Mouse (Mus musculus) embryo, embryonic 9.5 days (tissue): ENCODE results near the gene Mical3.

Experiments
- DNase-seq: peaks from one replicate; pipeline ENCODE4 v3.0.0-alpha.2; 2017; ENCODE audit errors: extremely low spot score

Gene Mical3

GRCm38 (mm10) chr6:121081288-121082093 lies 49.3 kb downstream of the Mical3 start:
- no peak for DNase-seq

DNA sequence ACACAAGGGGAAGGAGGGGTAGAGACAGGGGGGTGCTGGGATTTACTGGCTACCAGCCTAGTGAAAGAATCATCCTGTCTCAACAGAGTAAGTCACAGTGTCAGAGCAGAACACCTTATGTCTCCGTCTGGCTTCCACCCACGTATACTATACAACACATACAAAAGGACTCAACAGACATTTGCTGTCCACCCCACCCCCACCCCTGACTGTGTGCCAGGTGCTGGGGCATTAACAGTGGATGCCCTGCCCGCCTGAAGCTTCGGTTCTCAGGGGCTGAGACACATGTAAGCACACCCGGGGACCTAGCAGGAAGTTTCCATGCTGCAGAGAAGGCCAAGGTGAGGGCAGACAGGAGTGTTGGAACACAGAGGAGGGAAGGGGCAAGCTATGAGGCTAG lies 52.6 kb downstream of the Mical3 start:
- DNase-seq: no peak

- DNase-seq: no peak
These were observed 53.8 kb downstream of the Mical3 start for GRCm38 (mm10) chr6:121076929-121077566.

DNA sequence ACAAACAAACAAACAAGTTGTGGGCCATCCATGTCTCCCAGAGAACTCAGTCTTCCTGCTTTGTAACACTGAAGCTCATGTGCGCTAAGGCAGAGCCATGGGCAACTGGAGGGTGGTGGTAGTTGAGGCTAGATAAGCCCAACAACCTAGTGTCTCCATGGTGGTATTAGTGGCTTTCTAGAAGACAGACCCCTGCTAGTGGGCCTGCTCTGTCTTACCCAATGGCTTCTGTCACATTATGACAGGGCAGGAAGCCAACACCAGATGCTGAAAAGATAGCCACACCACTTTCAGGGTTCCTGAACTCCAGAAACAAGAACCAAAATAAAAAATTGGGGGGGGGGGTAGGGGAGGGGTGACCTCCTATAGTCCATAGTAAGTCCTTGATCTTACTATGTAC lies 55.0 kb downstream of the Mical3 start:
- DNase-seq: no peak

DNA sequence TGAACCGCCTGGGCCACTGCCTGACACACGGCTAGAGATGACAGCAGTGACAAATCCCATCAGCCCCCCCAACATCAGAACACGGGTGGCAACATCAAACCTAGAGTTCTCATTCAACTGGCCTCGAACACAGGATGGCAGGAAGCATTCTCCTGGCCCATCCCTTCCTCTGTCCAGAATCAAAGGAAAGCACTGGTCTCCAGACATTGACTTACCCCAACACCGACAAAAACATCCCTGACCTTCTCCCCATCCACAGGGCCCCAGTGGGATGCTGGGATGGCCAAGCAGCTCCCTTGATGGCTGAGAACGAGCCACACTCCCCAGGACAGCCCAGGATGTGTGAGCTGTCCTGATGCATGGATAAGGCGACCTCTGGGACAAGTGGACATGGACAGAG lies 57.5 kb downstream of the Mical3 start:
- DNase-seq: no peak

GRCm38 (mm10) chr6:121072615-121073014 lies 58.2 kb downstream of the Mical3 start:
- no peak for DNase-seq

DNA sequence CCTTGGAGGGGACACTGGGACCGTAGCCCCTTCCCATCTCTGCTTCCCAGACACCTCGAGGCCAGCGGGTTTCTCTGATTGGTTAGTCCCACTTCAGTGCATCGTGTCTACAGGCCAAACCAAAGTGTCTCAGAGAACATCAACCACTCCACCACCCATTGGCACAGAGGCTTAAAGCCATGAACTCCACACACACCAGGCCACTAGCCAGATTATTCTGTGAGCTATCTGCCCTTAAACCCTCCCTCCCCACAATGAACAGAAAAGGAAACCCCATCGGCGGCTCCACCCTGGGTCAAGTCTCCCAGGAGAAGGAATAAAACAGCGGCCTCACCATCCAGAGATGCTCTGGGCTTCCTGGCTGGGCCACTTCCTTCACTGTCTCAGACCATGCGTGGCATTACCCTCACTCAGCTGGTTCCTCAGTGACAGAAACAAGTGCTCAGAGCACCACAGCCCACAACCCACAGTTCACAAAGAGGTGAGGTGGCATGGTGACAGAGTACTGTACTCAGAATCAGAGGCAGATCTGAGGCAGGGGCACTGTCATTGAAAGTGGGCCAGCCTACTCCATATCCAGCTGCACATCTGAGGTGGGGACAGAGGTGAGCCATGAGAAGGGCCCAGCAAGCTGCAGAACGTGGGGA lies 60.1 kb downstream of the Mical3 start:
- DNase-seq: no peak

- no peak for DNase-seq
These were observed 61.6 kb downstream of the Mical3 start for GRCm38 (mm10) chr6:121069156-121069555.

DNA sequence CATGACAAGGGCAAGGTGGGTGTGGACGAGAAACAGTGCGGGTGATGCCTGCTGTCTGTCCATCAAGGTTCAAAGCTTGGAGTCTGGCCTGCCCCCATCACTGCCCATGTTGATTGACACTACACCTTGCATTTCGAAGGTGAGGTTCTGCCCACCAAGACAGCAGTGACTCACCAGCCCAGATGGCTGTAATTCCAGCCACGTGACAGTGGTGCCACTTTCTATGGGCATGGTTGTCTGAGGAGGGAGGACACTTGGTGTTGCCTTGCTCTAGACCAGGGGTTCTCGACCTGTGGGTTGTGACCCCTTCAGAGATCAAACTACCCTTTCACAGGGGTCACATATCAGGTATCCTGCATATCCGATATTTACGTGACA lies 62.7 kb downstream of the Mical3 start:
- no peak for DNase-seq

GRCm38 (mm10) chr6:121067426-121068086 lies 63.2 kb downstream of the Mical3 start:
- no peak for DNase-seq

- no peak for DNase-seq
These were observed 64.0 kb downstream of the Mical3 start for GRCm38 (mm10) chr6:121066761-121067160.

GRCm38 (mm10) chr6:121064356-121065015 lies 66.3 kb downstream of the Mical3 start:
- no peak for DNase-seq

- no peak for DNase-seq
These were observed 67.0 kb downstream of the Mical3 start for GRCm38 (mm10) chr6:121063771-121064170.

GRCm38 (mm10) chr6:121062891-121063408 lies 67.8 kb downstream of the Mical3 start:
- no peak for DNase-seq

DNA sequence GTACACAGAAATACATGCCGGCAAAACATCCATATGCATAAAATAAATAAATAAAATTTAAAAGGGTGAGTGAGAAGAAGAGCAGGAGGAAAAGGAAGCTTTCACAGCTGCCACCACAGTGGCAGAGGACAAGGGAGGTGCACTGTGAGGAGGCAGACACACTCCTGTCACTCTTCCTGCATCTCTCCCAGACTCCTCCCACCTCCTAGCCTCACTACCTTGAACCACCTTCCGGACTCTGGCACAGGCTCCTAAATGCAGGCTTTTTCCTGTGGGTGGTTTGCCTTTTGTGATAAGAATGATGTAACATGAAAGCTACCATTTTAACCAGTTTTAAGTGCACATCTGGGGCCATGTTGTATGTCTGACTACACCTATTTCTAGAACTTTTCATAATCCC lies 72.8 kb downstream of the Mical3 start:
- DNase-seq: no peak

DNA sequence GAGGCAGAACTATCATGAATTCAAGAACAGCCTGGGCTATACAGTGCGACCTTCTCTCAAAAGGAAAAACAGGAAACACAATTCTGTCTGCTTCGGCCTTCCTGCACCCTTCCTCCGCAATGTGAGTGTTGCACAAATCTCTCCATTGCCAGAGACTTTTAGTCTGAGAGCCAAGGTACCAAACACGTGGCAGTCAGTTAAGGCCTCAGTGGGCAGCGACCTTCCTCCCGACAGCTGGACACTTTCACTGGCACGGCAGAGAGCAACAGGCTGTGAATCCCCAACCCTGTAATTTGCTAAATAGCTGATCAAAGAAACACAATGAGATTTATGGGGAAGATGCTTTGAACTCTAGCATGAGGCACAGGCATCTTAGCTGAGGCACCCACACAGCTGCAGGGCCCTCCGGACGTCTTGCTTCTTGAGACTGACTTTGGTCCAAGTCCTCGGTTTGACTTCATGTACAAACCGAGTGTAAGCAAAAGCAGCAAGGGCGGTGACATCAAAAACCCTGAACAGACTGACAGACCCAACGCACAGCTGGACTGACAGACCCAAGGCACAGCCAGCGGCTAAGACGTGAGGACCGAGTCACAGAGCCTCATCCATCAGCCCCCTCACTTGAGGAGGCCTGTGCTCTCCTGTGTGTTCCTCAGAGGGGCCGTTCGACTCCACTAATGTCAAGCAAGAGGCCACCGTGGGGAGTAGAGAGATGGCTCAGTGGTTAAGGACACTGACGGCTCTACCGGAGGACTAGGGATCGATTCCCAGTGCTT lies 73.4 kb downstream of the Mical3 start:
- DNase-seq: no peak

- DNase-seq: no peak
These were observed 75.3 kb downstream of the Mical3 start for GRCm38 (mm10) chr6:121055496-121055895.

- no peak for DNase-seq
These were observed 75.9 kb downstream of the Mical3 start for GRCm38 (mm10) chr6:121054908-121055307.

GRCm38 (mm10) chr6:121054340-121054739 lies 76.5 kb downstream of the Mical3 start:
- DNase-seq: no peak

GRCm38 (mm10) chr6:121053585-121054112 lies 77.2 kb downstream of the Mical3 start:
- DNase-seq: no peak
